Mouse (Mus musculus) MEL (cell line): ENCODE measurements around the gene Lin37. TPM values are rescaled to one million over a fixed set of nuclear protein-coding genes. Genes with fewer than 3 reads are reported as not detected.

Experiments
- DNase-seq: peaks from one replicate; pipeline ENCODE4 v3.0.0; 2011; ENCODE audit warnings: low read depth, low spot score
- H3K27ac ChIP-seq: 2 replicates; pipeline ENCODE4 v1.5.1; 2012; ENCODE audit warnings: low read depth, mild to moderate bottlenecking, control low read depth, low read length, moderate library complexity; ENCODE audit not compliant: control insufficient read depth
- H3K27me3 ChIP-seq, 2 experiments: fragments of 150-350 bp in 1 of 2; sonication (generic) in 1 of 2; 2 replicates each; pipeline ENCODE4 v1.6.1; 2012; ENCODE audit warnings: low read length in 2 of 2, mild to moderate bottlenecking in 2 of 2, improper control_type of control experiment in 1 of 2, moderate library complexity in 1 of 2; ENCODE audit not compliant: insufficient read depth in 2 of 2, control insufficient read depth in 1 of 2
- H3K36me3 ChIP-seq, 2 experiments: 2 replicates each; pipeline ENCODE4 v1.6.1; 2012 to 2014; ENCODE audit warnings: low read length in 2 of 2, improper control_type of control experiment in 1 of 2, inconsistent platforms in 1 of 2, mild to moderate bottlenecking in 1 of 2; ENCODE audit not compliant: insufficient read depth in 2 of 2, control insufficient read depth in 1 of 2
- H3K4me1 ChIP-seq, 2 experiments: fragments of 150-350 bp in 1 of 2; sonication (generic) in 1 of 2; 2 replicates each; pipeline ENCODE4 v1.6.1; 2012; ENCODE audit warnings: low read length in 2 of 2, improper control_type of control experiment in 1 of 2, mild to moderate bottlenecking in 1 of 2; ENCODE audit not compliant: insufficient read depth in 2 of 2, control insufficient read depth in 1 of 2
- H3K4me3 ChIP-seq, 2 experiments: fragments of 150-350 bp in 1 of 2; sonication (generic) in 1 of 2; 2 replicates each; pipeline ENCODE4 v1.5.1; 2012; ENCODE audit warnings: low read depth in 2 of 2, low read length in 2 of 2, mild to moderate bottlenecking in 2 of 2, moderate library complexity in 2 of 2, control low read depth in 1 of 2, improper control_type of control experiment in 1 of 2; ENCODE audit not compliant: control insufficient read depth in 1 of 2, insufficient read depth in 1 of 2
- H3K79me2 ChIP-seq: 2 replicates; pipeline ENCODE4 v1.6.1; 2012; ENCODE audit warnings: mild to moderate bottlenecking, low read length, moderate library complexity; ENCODE audit not compliant: control insufficient read depth, poor library complexity, insufficient read depth
- H3K9ac ChIP-seq: 2 replicates; pipeline ENCODE4 v1.6.1; 2012; ENCODE audit warnings: low read depth, mild to moderate bottlenecking, control low read depth, low read length, moderate library complexity; ENCODE audit not compliant: control insufficient read depth, poor library complexity, severe bottlenecking
- H3K9me3 ChIP-seq: fragments of 150-350 bp; sonication (generic); replicated peaks from 2 replicates; pipeline ENCODE4 v1.6.1; 2012; ENCODE audit warnings: mild to moderate bottlenecking, low read length, improper control_type of control experiment, moderate library complexity; ENCODE audit not compliant: insufficient read depth
- ELF1 ChIP-seq: IDR thresholded peaks from 2 replicates; pipeline ENCODE4 v1.6.1; 2014; ENCODE audit warnings: low read depth, mild to moderate bottlenecking, inconsistent platforms, low read length, improper control_type of control experiment, moderate library complexity
- EP300 ChIP-seq, 2 experiments: IDR thresholded peaks; 2 replicates each; pipeline ENCODE4 v1.6.1; 2011; ENCODE audit warnings: improper control_type of control experiment in 2 of 2, low read length in 2 of 2, low read depth in 1 of 2, mild to moderate bottlenecking in 1 of 2
- ETS1 ChIP-seq: IDR thresholded peaks from 2 replicates; pipeline ENCODE4 v1.6.1; 2012; ENCODE audit warnings: low read depth, mild to moderate bottlenecking, inconsistent platforms, low read length, improper control_type of control experiment, moderate library complexity
- GABPA ChIP-seq: IDR thresholded peaks from 2 replicates; pipeline ENCODE4 v1.6.1; 2012; ENCODE audit warnings: low read depth, mild to moderate bottlenecking, inconsistent platforms, low read length, improper control_type of control experiment, moderate library complexity
- GATA1 ChIP-seq: IDR thresholded peaks from 2 replicates; pipeline ENCODE4 v1.6.1; 2011; ENCODE audit warnings: low read depth, low read length, improper control_type of control experiment
- HCFC1 ChIP-seq: IDR thresholded peaks from 2 replicates; pipeline ENCODE4 v1.6.1; 2012; ENCODE audit warnings: low read depth, mild to moderate bottlenecking, inconsistent platforms, low read length, improper control_type of control experiment, moderate library complexity
- JUND ChIP-seq: IDR thresholded peaks from 2 replicates; pipeline ENCODE4 v1.6.1; 2011; ENCODE audit warnings: low read depth, mild to moderate bottlenecking, improper control_type of control experiment, low read length
- KAT2A ChIP-seq: conservative IDR thresholded peaks from 2 replicates; pipeline ENCODE4 v1.6.1; 2012; ENCODE audit warnings: low read depth, low read length, improper control_type of control experiment, inconsistent platforms
- MAFK ChIP-seq: IDR thresholded peaks from 2 replicates; pipeline ENCODE4 v1.6.1; 2011; ENCODE audit warnings: low read depth, mild to moderate bottlenecking, low read length, improper control_type of control experiment, borderline replicate concordance
- MXI1 ChIP-seq: IDR thresholded peaks from 2 replicates; pipeline ENCODE4 v1.6.1; 2011; ENCODE audit warnings: mild to moderate bottlenecking, low read depth, low read length, improper control_type of control experiment
- MYB ChIP-seq: IDR thresholded peaks from 2 replicates; pipeline ENCODE4 v1.6.1; 2011; ENCODE audit warnings: mild to moderate bottlenecking, low read depth, low read length, improper control_type of control experiment
- MYC ChIP-seq: IDR thresholded peaks from 2 replicates; pipeline ENCODE4 v1.6.1; 2011; ENCODE audit warnings: low read depth, mild to moderate bottlenecking, low read length, improper control_type of control experiment, moderate library complexity
- NRF1 ChIP-seq: IDR thresholded peaks from 2 replicates; pipeline ENCODE4 v1.6.1; 2014; ENCODE audit warnings: low read depth, mild to moderate bottlenecking, inconsistent platforms, low read length, improper control_type of control experiment, moderate library complexity; ENCODE audit not compliant: poor library complexity, insufficient read depth, severe bottlenecking
- POLR2A ChIP-seq, 2 experiments: IDR thresholded peaks; 2 replicates each; pipeline ENCODE4 v1.6.1; 2011 to 2012; ENCODE audit warnings: low read length in 2 of 2, mild to moderate bottlenecking in 2 of 2, control low read depth in 1 of 2, improper control_type of control experiment in 1 of 2, low read depth in 1 of 2, moderate library complexity in 1 of 2; ENCODE audit not compliant: control insufficient read depth in 1 of 2, insufficient read depth in 1 of 2, poor library complexity in 1 of 2
- POLR2AphosphoS5 ChIP-seq: IDR thresholded peaks from 2 replicates; pipeline ENCODE4 v1.6.1; 2012; ENCODE audit warnings: low read depth, borderline replicate concordance, mild to moderate bottlenecking, inconsistent platforms, low read length, moderate library complexity, mixed read lengths
- RAD21 ChIP-seq: IDR thresholded peaks from 2 replicates; pipeline ENCODE4 v1.6.1; 2011; ENCODE audit warnings: mild to moderate bottlenecking, low read depth, low read length, improper control_type of control experiment
- RCOR1 ChIP-seq: IDR thresholded peaks from 2 replicates; pipeline ENCODE4 v1.6.1; 2012; ENCODE audit warnings: low read depth, mild to moderate bottlenecking, inconsistent platforms, low read length, improper control_type of control experiment
- SIN3A ChIP-seq: IDR thresholded peaks from 2 replicates; pipeline ENCODE4 v1.6.1; 2012; ENCODE audit warnings: low read length, improper control_type of control experiment, inconsistent platforms
- SMC3 ChIP-seq: IDR thresholded peaks from 2 replicates; pipeline ENCODE4 v1.6.1; 2011; ENCODE audit warnings: low read depth, low read length, improper control_type of control experiment
- TAL1 ChIP-seq: IDR thresholded peaks from 2 replicates; pipeline ENCODE4 v1.6.1; 2012; ENCODE audit warnings: mild to moderate bottlenecking, inconsistent platforms, low read length, moderate library complexity, mixed read lengths
- TBP ChIP-seq: IDR thresholded peaks from 2 replicates; pipeline ENCODE4 v1.8.0; 2011; ENCODE audit warnings: low read depth, low read length, improper control_type of control experiment
- TCF12 ChIP-seq: IDR thresholded peaks from 2 replicates; pipeline ENCODE4 v1.6.1; 2014; ENCODE audit warnings: low read depth, mild to moderate bottlenecking, inconsistent platforms, low read length, improper control_type of control experiment, moderate library complexity
- USF1 ChIP-seq: IDR thresholded peaks from 2 replicates; pipeline ENCODE4 v1.6.1; 2014; ENCODE audit warnings: low read depth, mild to moderate bottlenecking, inconsistent platforms, low read length, improper control_type of control experiment, moderate library complexity
- USF2 ChIP-seq, 2 experiments: IDR thresholded peaks; 2 replicates each; pipeline ENCODE4 v1.6.1; 2011 to 2012; ENCODE audit warnings: improper control_type of control experiment in 2 of 2, low read length in 2 of 2, borderline replicate concordance in 1 of 2, inconsistent platforms in 1 of 2, low read depth in 1 of 2, mild to moderate bottlenecking in 1 of 2; ENCODE audit not compliant: insufficient read depth in 1 of 2
- ZMIZ1 ChIP-seq: IDR thresholded peaks from 2 replicates; pipeline ENCODE4 v1.6.1; 2012; ENCODE audit warnings: low read depth, mild to moderate bottlenecking, inconsistent platforms, low read length, improper control_type of control experiment, moderate library complexity
- polyA plus RNA-seq, 2 experiments: library from polyadenylated mRNA; stranded (reverse) in 1 of 2; unstranded in 1 of 2; fragments of >175 nt in 1 of 2; fragments of >200 nt in 1 of 2; gene quantifications; 2 replicates each; pipeline versions ENCODE4 v1.2.1 to v1.2.4; 2012; ENCODE audit warnings: low replicate concordance in 2 of 2, low read depth in 1 of 2; ENCODE audit not compliant: insufficient read length in 2 of 2, insufficient read depth in 1 of 2, missing spikeins in 1 of 2
- total RNA-seq: library from RNA; depleted of rRNA; stranded (reverse); fragments of 300-350 nt; gene quantifications from 2 replicates; pipeline ENCODE4 v1.2.3, GENCODE M21; 2012

Lin37 gene
- total and polyA plus RNA-seq, 3 experiments: 10.9 to 49.8 TPM; not detected in 1

DNA sequence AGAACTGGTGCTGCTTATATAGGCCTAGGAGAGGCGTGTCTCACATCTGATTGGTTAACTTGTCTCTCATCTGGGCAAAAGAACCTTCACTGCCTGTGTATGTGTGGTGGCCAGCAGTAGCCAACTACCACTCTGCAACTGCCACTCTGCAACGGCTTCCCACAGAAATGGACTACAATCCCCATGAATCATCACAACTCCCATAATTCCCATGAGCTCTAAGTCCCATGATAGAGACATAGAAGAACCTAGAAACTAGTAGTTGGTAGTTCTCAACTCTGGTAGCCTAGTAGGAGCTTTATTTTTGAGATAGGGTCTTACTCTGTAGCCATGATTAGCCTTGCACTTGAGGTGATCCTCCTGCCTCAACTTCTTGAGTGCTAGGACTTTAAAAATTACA lies 9.8 kb downstream of the Lin37 start:
- H3K27ac ChIP-seq: no peak overlapping the region
- no peak for DNase-seq
- peaks cover 0 to 12% of the 10 kb centered on the region in 2 experiments; a peak in 3 of 4 replicates for H3K36me3 ChIP-seq

DNA sequence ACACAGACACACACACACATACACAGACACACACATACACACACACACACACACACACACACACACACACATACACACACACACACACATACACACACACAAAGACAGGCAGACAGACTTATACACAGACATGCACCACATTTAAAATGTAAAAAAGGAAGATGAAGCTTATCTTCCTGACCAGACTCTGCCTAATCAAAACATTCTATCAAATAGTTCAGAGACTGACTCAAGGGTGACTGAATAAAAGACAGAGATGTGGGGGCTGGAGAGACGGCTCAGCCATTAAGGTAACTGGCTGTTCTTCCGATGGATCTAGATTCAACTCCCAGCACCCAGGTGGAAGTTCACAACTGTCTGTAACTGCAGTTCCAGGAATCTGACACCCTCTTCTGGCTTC lies 15.3 kb downstream of the Lin37 start:
- H3K9ac ChIP-seq: peak overlapping the region; percentile 5
- no peaks in the 10 kb centered on the region for H3K9me3 ChIP-seq
- 0 out of 4 replicates have a peak overlapping the region, but pooled peaks of 1 of the 2 experiments have one; percentile 3 for H3K4me3 ChIP-seq
- H3K36me3 ChIP-seq: peaks cover 0 to 11% of the 10 kb centered on the region in 2 experiments; a peak in 3 of 4 replicates
- H3K4me1 ChIP-seq: peaks cover 0 to 17% of the 10 kb centered on the region in 2 experiments; a peak in 3 of 4 replicates
- peak; percentile 86 for DNase-seq
- no peaks in the 10 kb centered on the region for H3K27me3 ChIP-seq
- H3K27ac ChIP-seq: peak overlapping the region; percentile 87
- TF ChIP-seq MYC (peak; percentile 65; the same call in 1 of the 2 replicates), ETS1 (peak; percentile 85), EP300 (IDR thresholded peaks at IDR 0.05; ENCODE audit: low read depth in 1 of 2, low read length in 2 of 2) (peak; percentile 85 to 94), POLR2AphosphoS5 (no peak), RCOR1 (peak; percentile 74; the same call in 1 of the 2 replicates), JUND (no peak), USF2 (IDR thresholded peaks at IDR 0.05; ENCODE audit: borderline replicate concordance in 1 of 2, insufficient read depth in 1 of 2, low read depth in 1 of 2, low read length in 2 of 2) (no peak), GATA1 (peak; percentile 94), TBP (0 out of 2 replicates have a peak, but pooled peaks have one; percentile 43), MXI1 (peak; percentile 20; the same call in 1 of the 2 replicates), TCF12 (peak; percentile 91), TAL1 (peak; percentile 80)
- no peaks in the 10 kb centered on the region for H3K79me2 ChIP-seq

More for the DNA sequence above, 9.8 kb downstream of the Lin37 start:
- Histone ChIP-seq H3K4me3 (no peak overlapping the region), H3K9ac (no peak overlapping the region), H3K79me2 (peaks cover 2% of the 10 kb centered on the region; the same call in 1 of the 2 replicates), H3K4me1 (peaks cover 0 to 12% of the 10 kb centered on the region in 2 experiments; a peak in 3 of 4 replicates), H3K27me3 (no peaks in the 10 kb centered on the region), H3K9me3 (no peaks in the 10 kb centered on the region)
- peak; percentile 75 for TF ChIP-seq HCFC1
- TF ChIP-seq MAFK: no peak

DNA sequence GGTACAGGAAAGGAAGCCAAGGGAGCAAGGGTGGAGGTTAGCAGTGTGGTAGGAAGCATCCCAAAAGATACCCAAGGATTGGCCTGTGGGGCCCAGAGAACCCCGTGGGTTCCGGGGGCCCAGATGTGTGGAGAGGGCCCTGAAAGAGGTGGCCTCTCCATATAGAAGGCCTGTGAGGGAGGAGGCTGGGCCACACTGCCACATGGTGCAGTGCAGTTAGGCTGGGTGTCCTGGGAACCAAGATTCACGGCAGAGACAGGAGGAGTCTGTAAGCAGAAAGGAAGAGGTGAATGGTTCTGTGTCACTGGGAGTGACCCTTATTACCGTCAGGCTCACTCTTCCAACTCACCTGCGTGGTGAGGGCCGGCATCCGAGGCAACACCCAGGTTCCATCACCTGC lies 19.1 kb downstream of the Lin37 start:
- no peak for DNase-seq
- no peak overlapping the region for H3K9ac ChIP-seq
- H3K4me1 ChIP-seq: peaks cover 0 to 20% of the 10 kb centered on the region in 2 experiments; a peak in 3 of 4 replicates
- no peaks in the 10 kb centered on the region for H3K9me3 ChIP-seq
- no peaks in the 10 kb centered on the region for H3K27me3 ChIP-seq
- no peak overlapping the region for H3K4me3 ChIP-seq
- TF ChIP-seq ELF1 (no peak), RAD21 (no peak), USF1 (no peak), RCOR1 (no peak), SIN3A (no peak), POLR2A (IDR thresholded peaks at IDR 0.05; ENCODE audit: control insufficient read depth in 1 of 2, insufficient read depth in 1 of 2, low read depth in 1 of 2, low read length in 2 of 2, poor library complexity in 1 of 2) (no peak), POLR2AphosphoS5 (no peak), NRF1 (no peak), SMC3 (no peak), JUND (no peak), GABPA (no peak), ZMIZ1 (no peak), MYB (no peak), KAT2A (no peak), TAL1 (no peak)
- no peaks in the 10 kb centered on the region for H3K79me2 ChIP-seq
- no peak overlapping the region for H3K27ac ChIP-seq
- peaks cover 0 to 22% of the 10 kb centered on the region in 2 experiments; a peak in 2 of 4 replicates for H3K36me3 ChIP-seq
